Mouse (Mus musculus) hindbrain, embryonic 15.5 days (tissue): ENCODE measurements around the gene Hddc3. TPM values are rescaled to one million over a fixed set of nuclear protein-coding genes. Genes with fewer than 3 reads are reported as not detected.

ENCODE experiments used
- ATAC-seq: fragments of 200-750 bp; cut with Nextera tagmentation; 2 replicates; pipeline ENCODE4 v1.8.0; 2017; ENCODE audit warnings: low read depth, moderate number of reproducible peaks, moderate TSS enrichment; ENCODE audit not compliant: low FRiP score
- H3K27ac ChIP-seq: fragments of 300-500 bp; sonication (generic); replicated peaks from 2 replicates; pipeline ENCODE4 v1.5.1; 2015; ENCODE audit warnings: mild to moderate bottlenecking, inconsistent platforms
- H3K27me3 ChIP-seq: fragments of 300-500 bp; sonication (generic); 2 replicates; pipeline ENCODE4 v1.6.1; 2015; ENCODE audit warnings: control low read depth, inconsistent platforms
- H3K36me3 ChIP-seq: fragments of 300-500 bp; sonication (generic); 2 replicates; pipeline ENCODE4 v1.6.1; 2015; ENCODE audit warnings: control low read depth, inconsistent platforms
- H3K4me1 ChIP-seq: fragments of 300-500 bp; sonication (generic); replicated peaks from 2 replicates; pipeline ENCODE4 v1.6.1; 2015; ENCODE audit warnings: control low read depth, inconsistent platforms
- H3K4me2 ChIP-seq: fragments of 300-500 bp; sonication (generic); 2 replicates; pipeline ENCODE4 v1.6.1; 2015; ENCODE audit warnings: moderate library complexity, mild to moderate bottlenecking, inconsistent platforms
- H3K4me3 ChIP-seq: fragments of 300-500 bp; sonication (generic); 2 replicates; pipeline ENCODE4 v1.5.1; 2015; ENCODE audit warnings: mild to moderate bottlenecking, inconsistent platforms
- H3K9ac ChIP-seq: fragments of 300-500 bp; sonication (generic); 2 replicates; pipeline ENCODE4 v1.6.1; 2015; ENCODE audit warnings: inconsistent platforms
- H3K9me3 ChIP-seq: fragments of 300-500 bp; sonication (generic); 2 replicates; pipeline ENCODE4 v1.6.1; 2016; ENCODE audit warnings: control low read depth, inconsistent platforms
- WGBS: fragments of 180-500 bp; shearing (Covaris S2); methylation state at CpG from one replicate; pipeline ENCODE4 v1.1.7; 2015; 5-methylcytosine and 5-hydroxymethylcytosine counted together
- polyA plus RNA-seq: library from polyadenylated mRNA; unstranded; fragments of >200 nt; fragmentation: Nextera tagmentation; extraction: Ambion mirVana; gene quantifications from 2 replicates; pipeline ENCODE4 v1.2.1, GENCODE M21; 2015

Hddc3 gene
- polyA plus RNA-seq, 1 experiment from 2014 or later: 21.9 TPM

GRCm38 (mm10) chr7:80339371-80339770 lies 3.5 kb upstream of the Hddc3 start:
- Histone ChIP-seq H3K27me3 (no peaks in the 10 kb centered on the region), H3K4me1 (peaks cover 50% of the 10 kb centered on the region), H3K4me2 (peak overlapping the region; percentile 90), H3K9me3 (no peaks in the 10 kb centered on the region), H3K36me3 (peaks cover 27% of the 10 kb centered on the region), H3K9ac (peak overlapping the region; percentile 81), H3K4me3 (peak overlapping the region; percentile 59), H3K27ac (peak overlapping the region; percentile 80)
- ATAC-seq: no peak
- 6% methylated on average over 17 of the region's 17 CpGs for WGBS

- H3K4me2 ChIP-seq: peak overlapping the region; percentile 90
- peak overlapping the region; percentile 88 for H3K27ac ChIP-seq
- H3K4me3 ChIP-seq: peak overlapping the region; percentile 59
- under 1% methylated on average over 45 of the region's 45 CpGs for WGBS
- H3K4me1 ChIP-seq: peaks cover 50% of the 10 kb centered on the region
- peaks cover 21% of the 10 kb centered on the region for H3K36me3 ChIP-seq
- ATAC-seq: peak; percentile 97
- H3K9ac ChIP-seq: peak overlapping the region; percentile 61
- no peaks in the 10 kb centered on the region for H3K9me3 ChIP-seq
- no peaks in the 10 kb centered on the region for H3K27me3 ChIP-seq
These were observed 2.9 kb upstream of the Hddc3 start for GRCm38 (mm10) chr7:80339793-80340628.

- peak within 1 kb of the TSS; percentile 59 for H3K4me3 ChIP-seq
- WGBS: 2% methylated on average over 11 of the region's 11 CpGs
- peak within 1 kb of the TSS; percentile 88 for H3K27ac ChIP-seq
- peaks cover 50% of the 10 kb centered on the region for H3K4me1 ChIP-seq
- H3K9ac ChIP-seq: peak within 1 kb of the TSS; percentile 61
- no peaks in the 10 kb centered on the region for H3K27me3 ChIP-seq
- no peaks in the 10 kb centered on the region for H3K9me3 ChIP-seq
- peaks cover 14% of the 10 kb centered on the region for H3K36me3 ChIP-seq
- H3K4me2 ChIP-seq: peak within 1 kb of the TSS; percentile 90
- ATAC-seq: peak; percentile 9; the same call in 1 of the 2 replicates
These were observed 2.1 kb upstream of the Hddc3 start, which contains the start of gene Unc45a for GRCm38 (mm10) chr7:80340793-80341192. Unc45a (minus strand) TSS chr7:80341005.

GRCm38 (mm10) chr7:80341793-80342192 lies 1.1 kb upstream of the Hddc3 start:
- Histone ChIP-seq H3K4me3 (no peak overlapping the region), H3K9me3 (no peaks in the 10 kb centered on the region), H3K27me3 (no peaks in the 10 kb centered on the region), H3K4me1 (peaks cover 50% of the 10 kb centered on the region), H3K4me2 (no peak overlapping the region), H3K36me3 (peaks cover 4% of the 10 kb centered on the region), H3K27ac (no peak overlapping the region), H3K9ac (no peak overlapping the region)
- WGBS: 68% methylated on average over 7 of the region's 7 CpGs
- no peak for ATAC-seq

GRCm38 (mm10) chr7:80343270-80344018 lies 540 bp downstream of the Hddc3 start:
- H3K4me1 ChIP-seq: peaks cover 40% of the 10 kb centered on the region
- H3K4me3 ChIP-seq: peak overlapping the region; percentile 47
- WGBS: 26% methylated on average over 19 of the region's 19 CpGs
- H3K27me3 ChIP-seq: no peaks in the 10 kb centered on the region
- no peaks in the 10 kb centered on the region for H3K36me3 ChIP-seq
- peak overlapping the region; percentile 68 for H3K9ac ChIP-seq
- H3K27ac ChIP-seq: peak overlapping the region; percentile 80
- no peaks in the 10 kb centered on the region for H3K9me3 ChIP-seq
- peak overlapping the region; percentile 84 for H3K4me2 ChIP-seq
- ATAC-seq: peak; percentile 7; the same call in 1 of the 2 replicates

- Histone ChIP-seq H3K27ac (no peak overlapping the region), H3K9ac (no peak overlapping the region), H3K27me3 (no peaks in the 10 kb centered on the region), H3K36me3 (peaks cover 14% of the 10 kb centered on the region), H3K9me3 (no peaks in the 10 kb centered on the region), H3K4me2 (no peak overlapping the region), H3K4me3 (no peak overlapping the region), H3K4me1 (peaks cover 21% of the 10 kb centered on the region)
- ATAC-seq: no peak
- 97% methylated on average over 9 of the region's 9 CpGs for WGBS
These were observed 3.3 kb downstream of the Hddc3 start for GRCm38 (mm10) chr7:80346173-80346572.

GRCm38 (mm10) chr7:80346830-80347229 lies 3.9 kb downstream of the Hddc3 start:
- no peaks in the 10 kb centered on the region for H3K27me3 ChIP-seq
- 82% methylated on average over 5 of the region's 5 CpGs for WGBS

GRCm38 (mm10) chr7:80347670-80348586 lies 5.0 kb downstream of the Hddc3 start:
- no peak overlapping the region for H3K27ac ChIP-seq
- H3K9me3 ChIP-seq: no peaks in the 10 kb centered on the region
- 63% methylated on average over 13 of the region's 13 CpGs for WGBS
- peaks cover 28% of the 10 kb centered on the region for H3K36me3 ChIP-seq
- no peak overlapping the region for H3K4me2 ChIP-seq
- no peak overlapping the region for H3K9ac ChIP-seq
- H3K27me3 ChIP-seq: no peaks in the 10 kb centered on the region
- H3K4me3 ChIP-seq: no peak overlapping the region
- peaks cover 7% of the 10 kb centered on the region for H3K4me1 ChIP-seq
- no peak for ATAC-seq

More at GRCm38 (mm10) chr7:80346830-80347229, 3.9 kb downstream of the Hddc3 start:
- no peak overlapping the region for H3K27ac ChIP-seq
- H3K9me3 ChIP-seq: no peaks in the 10 kb centered on the region
- no peak overlapping the region for H3K4me3 ChIP-seq
- peaks cover 17% of the 10 kb centered on the region for H3K4me1 ChIP-seq
- H3K36me3 ChIP-seq: peaks cover 19% of the 10 kb centered on the region
- no peak overlapping the region for H3K9ac ChIP-seq
- no peak overlapping the region for H3K4me2 ChIP-seq
- ATAC-seq: no peak

GRCm38 (mm10) chr7:80350808-80351207 lies 7.9 kb downstream of the Hddc3 start:
- WGBS: 74% methylated on average over 2 of the region's 2 CpGs
- ATAC-seq: no peak
- H3K27ac ChIP-seq: no peak overlapping the region
- H3K9me3 ChIP-seq: no peaks in the 10 kb centered on the region
- no peaks in the 10 kb centered on the region for H3K27me3 ChIP-seq
- H3K9ac ChIP-seq: no peak overlapping the region
- no peaks in the 10 kb centered on the region for H3K4me1 ChIP-seq
- no peak overlapping the region for H3K4me3 ChIP-seq
- no peak overlapping the region for H3K4me2 ChIP-seq
- peaks cover 50% of the 10 kb centered on the region for H3K36me3 ChIP-seq

- Histone ChIP-seq H3K4me2 (no peak overlapping the region), H3K9me3 (no peaks in the 10 kb centered on the region), H3K9ac (no peak overlapping the region), H3K27me3 (no peaks in the 10 kb centered on the region), H3K4me1 (no peaks in the 10 kb centered on the region), H3K36me3 (peaks cover 68% of the 10 kb centered on the region), H3K4me3 (no peak overlapping the region), H3K27ac (no peak overlapping the region)
- ATAC-seq: no peak
- WGBS: 94% methylated on average over 8 of the region's 8 CpGs
These were observed 10.0 kb downstream of the Hddc3 start for GRCm38 (mm10) chr7:80352920-80353319.

- H3K9me3 ChIP-seq: no peaks in the 10 kb centered on the region
- no peak for ATAC-seq
- peaks cover 76% of the 10 kb centered on the region for H3K36me3 ChIP-seq
- WGBS: 92% methylated on average over 13 of the region's 13 CpGs
- H3K4me2 ChIP-seq: no peak overlapping the region
- no peak overlapping the region for H3K4me3 ChIP-seq
- H3K27me3 ChIP-seq: no peaks in the 10 kb centered on the region
- H3K4me1 ChIP-seq: no peaks in the 10 kb centered on the region
- no peak overlapping the region for H3K9ac ChIP-seq
- no peak overlapping the region for H3K27ac ChIP-seq
These were observed 13.4 kb downstream of the Hddc3 start for GRCm38 (mm10) chr7:80356351-80356750.
